Mouse (Mus musculus): ENCODE measurements around the gene Hdac4. TPM values are rescaled to one million over a fixed set of nuclear protein-coding genes. Genes with fewer than 3 reads are reported as not detected.

Gene Hdac4
- polyA plus RNA-seq, 1 experiment from 2014 or later, result 10.5 TPM

DNA sequence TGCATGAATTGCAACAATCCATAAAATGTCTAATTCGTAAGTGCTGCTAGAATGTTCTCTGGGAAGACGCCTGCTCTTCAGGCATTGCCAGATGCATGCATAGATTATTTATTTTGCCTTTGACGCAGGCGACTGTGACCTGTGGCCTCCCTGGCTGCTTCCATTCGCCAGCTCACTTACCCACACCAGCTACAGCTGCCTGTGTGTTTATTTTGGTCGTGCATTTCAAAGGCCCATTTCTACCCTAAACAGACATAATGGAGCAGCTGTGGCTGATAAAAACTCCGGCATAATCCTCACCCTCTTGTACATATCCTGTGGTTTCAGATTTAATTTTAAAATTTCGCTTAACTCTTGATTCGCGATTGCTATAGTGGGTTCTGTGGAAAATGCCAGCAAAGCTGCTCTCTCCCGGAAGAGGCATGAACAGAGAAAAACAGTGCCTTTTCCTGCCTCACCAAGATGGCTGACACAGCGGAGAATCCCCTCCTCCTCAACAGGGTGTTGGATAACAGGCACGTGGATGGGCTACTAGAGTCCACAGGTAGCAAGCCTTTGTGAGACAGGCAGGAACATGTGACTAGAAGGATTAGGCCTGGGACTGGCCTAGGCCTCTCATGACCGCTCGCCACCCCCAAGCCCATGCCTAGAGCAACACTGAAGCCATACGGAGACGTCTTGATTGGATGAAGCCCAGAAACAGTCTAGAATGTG, 7.3 kb upstream of the Hdac4 start:
- H3K4me3 ChIP-seq, result no peak overlapping the region
- no peak overlapping the region for H3K27ac ChIP-seq
- no peak overlapping the region for H3K4me2 ChIP-seq
- no peaks in the 10 kb centered on the region for H3K36me3 ChIP-seq
- 77% methylated on average over 17 of the region's 17 CpGs for WGBS
- H3K27me3 ChIP-seq, result no peaks in the 10 kb centered on the region
- ATAC-seq (replicated peaks; ENCODE audit: insufficient number of reproducible peaks, insufficient read depth, low FRiP score, low read depth), result no peak
- no peaks in the 10 kb centered on the region for H3K4me1 ChIP-seq (replicated peaks)
- H3K9me3 ChIP-seq (replicated peaks), result no peaks in the 10 kb centered on the region
- H3K9ac ChIP-seq, result no peak overlapping the region

DNA sequence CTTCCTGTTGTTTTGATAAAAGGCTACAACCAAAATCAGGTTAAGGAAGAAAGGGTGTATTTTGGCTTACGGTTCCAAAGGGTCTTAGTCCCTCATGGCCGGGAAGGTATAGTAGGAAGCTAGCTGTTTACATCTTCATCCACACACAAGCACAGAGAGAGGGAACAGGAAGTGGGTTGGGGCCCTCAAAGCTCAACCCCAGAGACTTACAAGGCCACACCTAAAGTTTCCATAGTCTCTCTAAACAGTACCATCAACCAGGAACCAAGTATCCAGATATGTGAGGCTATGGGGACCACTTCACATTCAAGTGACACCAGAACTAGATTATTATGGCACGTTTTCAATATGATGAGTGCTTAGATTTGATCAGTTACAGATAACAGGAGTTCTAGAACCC, 5.0 kb downstream of the Hdac4 start:
- H3K9ac ChIP-seq, result no peak overlapping the region
- H3K27me3 ChIP-seq, result no peaks in the 10 kb centered on the region
- H3K9me3 ChIP-seq (replicated peaks), result no peaks in the 10 kb centered on the region
- WGBS, result 75% methylated on average over 3 of the region's 3 CpGs
- H3K4me1 ChIP-seq (replicated peaks), result no peaks in the 10 kb centered on the region
- no peak overlapping the region for H3K27ac ChIP-seq
- ATAC-seq (replicated peaks; ENCODE audit: insufficient number of reproducible peaks, insufficient read depth, low FRiP score, low read depth), result no peak
- no peaks in the 10 kb centered on the region for H3K36me3 ChIP-seq
- no peak overlapping the region for H3K4me3 ChIP-seq
- no peak overlapping the region for H3K4me2 ChIP-seq

DNA sequence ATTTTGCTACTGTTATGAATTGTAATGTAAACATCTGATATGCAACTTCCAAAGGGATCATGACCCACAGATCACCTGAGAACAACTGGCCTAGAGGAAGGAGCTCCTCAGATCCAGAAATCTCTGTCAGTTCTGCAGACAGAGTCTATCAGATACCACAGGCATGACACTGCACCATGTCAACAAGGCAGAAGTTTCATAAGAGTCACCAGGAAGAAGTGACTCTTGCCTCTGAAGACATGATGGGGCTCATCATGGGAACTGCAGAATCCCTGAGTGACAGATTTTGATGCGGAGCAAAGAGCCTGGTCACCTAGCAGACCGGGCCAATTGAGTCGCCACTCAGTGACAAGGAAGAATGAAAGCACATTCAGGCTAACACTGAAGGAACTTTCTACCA, 8.4 kb downstream of the Hdac4 start:
- 82% methylated on average over 3 of the region's 3 CpGs for WGBS
- no peak for ATAC-seq (replicated peaks; ENCODE audit: insufficient number of reproducible peaks, insufficient read depth, low FRiP score, low read depth)
- no peaks in the 10 kb centered on the region for H3K36me3 ChIP-seq
- H3K27ac ChIP-seq, result no peak overlapping the region
- no peaks in the 10 kb centered on the region for H3K4me1 ChIP-seq (replicated peaks)
- H3K9ac ChIP-seq, result no peak overlapping the region
- H3K4me2 ChIP-seq, result no peak overlapping the region
- no peaks in the 10 kb centered on the region for H3K9me3 ChIP-seq (replicated peaks)
- no peak overlapping the region for H3K4me3 ChIP-seq
- no peaks in the 10 kb centered on the region for H3K27me3 ChIP-seq

DNA sequence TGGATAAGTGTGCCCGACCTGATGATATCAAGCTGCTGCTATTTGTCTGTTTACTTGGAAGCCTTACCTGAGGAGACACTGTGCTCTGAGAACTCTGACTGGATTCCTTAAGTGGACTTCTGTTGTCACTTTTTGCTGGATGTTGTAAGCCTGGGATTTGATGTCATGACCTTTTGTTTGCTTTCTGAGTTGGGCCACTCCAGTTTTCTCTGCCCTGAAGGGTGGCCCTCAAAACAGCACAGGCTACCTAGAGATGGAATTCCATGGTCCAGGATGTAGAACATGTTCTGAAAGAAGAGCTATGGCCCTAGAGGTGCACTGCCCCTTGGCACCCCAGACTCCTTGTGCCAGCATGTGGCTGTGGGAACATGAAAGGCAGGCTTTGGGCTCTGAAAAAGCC, 10.9 kb downstream of the Hdac4 start:
- 65% methylated on average over 1 of the region's 1 CpGs for WGBS
- ATAC-seq (replicated peaks; ENCODE audit: insufficient number of reproducible peaks, insufficient read depth, low FRiP score, low read depth), result no peak
- no peaks in the 10 kb centered on the region for H3K9me3 ChIP-seq (replicated peaks)
- H3K36me3 ChIP-seq, result no peaks in the 10 kb centered on the region
- H3K4me1 ChIP-seq (replicated peaks), result peaks cover 5% of the 10 kb centered on the region; the same call in 1 of the 2 replicates
- H3K4me3 ChIP-seq, result no peak overlapping the region
- no peaks in the 10 kb centered on the region for H3K27me3 ChIP-seq
- H3K9ac ChIP-seq, result no peak overlapping the region
- H3K4me2 ChIP-seq, result no peak overlapping the region
- no peak overlapping the region for H3K27ac ChIP-seq

DNA sequence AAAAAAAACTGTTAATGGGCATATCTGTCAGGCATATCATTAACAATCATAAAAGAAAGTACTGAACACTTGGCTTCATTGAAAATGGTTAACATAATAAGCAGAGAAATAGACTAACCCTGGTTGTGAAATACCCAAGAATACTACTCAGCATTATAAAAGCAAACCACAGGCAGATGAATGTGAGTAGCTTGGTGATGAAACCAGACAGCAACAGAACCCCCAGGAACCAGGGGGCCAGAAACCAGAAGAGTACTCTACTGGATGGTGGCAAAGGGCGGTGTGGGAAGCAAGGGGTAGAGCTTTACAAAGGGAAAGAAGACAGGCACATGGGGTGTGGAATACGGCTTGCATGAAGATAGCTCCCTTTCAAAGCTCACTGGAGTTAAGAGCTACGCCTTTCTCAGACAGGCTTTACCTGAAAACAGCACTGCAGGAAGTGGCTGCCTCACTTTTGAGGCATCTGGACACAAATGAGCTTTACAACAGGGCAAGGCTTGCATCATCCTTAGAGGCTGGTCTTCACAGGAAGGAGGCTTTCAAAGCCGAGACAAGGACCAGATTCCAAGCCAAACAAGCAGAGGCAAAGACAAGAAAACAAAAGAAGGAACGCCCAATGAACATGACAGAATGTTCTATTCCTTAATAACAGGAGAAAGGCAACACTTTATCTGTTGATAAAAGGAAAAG, 12.3 kb downstream of the Hdac4 start:
- H3K9ac ChIP-seq, result no peak overlapping the region
- WGBS, result 63% methylated on average over 5 of the region's 5 CpGs
- H3K27ac ChIP-seq, result no peak overlapping the region
- no peaks in the 10 kb centered on the region for H3K27me3 ChIP-seq
- no peak for ATAC-seq (replicated peaks; ENCODE audit: insufficient number of reproducible peaks, insufficient read depth, low FRiP score, low read depth)
- H3K4me3 ChIP-seq, result no peak overlapping the region
- peaks cover 15% of the 10 kb centered on the region for H3K4me1 ChIP-seq (replicated peaks)
- H3K9me3 ChIP-seq (replicated peaks), result no peaks in the 10 kb centered on the region
- no peak overlapping the region for H3K4me2 ChIP-seq
- H3K36me3 ChIP-seq, result no peaks in the 10 kb centered on the region

DNA sequence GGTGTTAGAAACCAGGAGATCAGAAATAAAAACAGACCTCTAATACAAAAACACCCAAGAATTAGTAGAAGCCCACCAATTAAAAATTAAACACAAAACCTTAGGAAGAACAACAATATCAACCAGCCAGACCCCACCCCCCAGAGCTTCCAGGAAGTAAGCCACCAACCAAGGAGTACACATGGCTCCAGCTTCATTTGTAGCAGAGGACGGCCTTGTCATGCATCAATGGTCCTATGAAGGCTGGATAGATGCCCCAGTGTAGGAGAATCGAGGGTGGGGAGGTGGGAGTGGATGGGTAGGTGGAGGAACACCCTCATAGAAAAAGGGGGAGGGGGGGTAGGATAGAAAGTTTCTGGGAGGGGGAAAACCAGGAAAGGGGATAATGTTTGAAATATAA, 13.5 kb downstream of the Hdac4 start:
- ATAC-seq (replicated peaks; ENCODE audit: insufficient number of reproducible peaks, insufficient read depth, low FRiP score, low read depth), result no peak
- Histone ChIP-seq H3K27me3 (no peaks in the 10 kb centered on the region), H3K4me1 (replicated peaks) (peaks cover 27% of the 10 kb centered on the region), H3K27ac (no peak overlapping the region), H3K9me3 (replicated peaks) (no peaks in the 10 kb centered on the region), H3K4me2 (no peak overlapping the region), H3K36me3 (no peaks in the 10 kb centered on the region), H3K9ac (no peak overlapping the region), H3K4me3 (no peak overlapping the region)
- 67% methylated on average over 2 of the region's 2 CpGs for WGBS

DNA sequence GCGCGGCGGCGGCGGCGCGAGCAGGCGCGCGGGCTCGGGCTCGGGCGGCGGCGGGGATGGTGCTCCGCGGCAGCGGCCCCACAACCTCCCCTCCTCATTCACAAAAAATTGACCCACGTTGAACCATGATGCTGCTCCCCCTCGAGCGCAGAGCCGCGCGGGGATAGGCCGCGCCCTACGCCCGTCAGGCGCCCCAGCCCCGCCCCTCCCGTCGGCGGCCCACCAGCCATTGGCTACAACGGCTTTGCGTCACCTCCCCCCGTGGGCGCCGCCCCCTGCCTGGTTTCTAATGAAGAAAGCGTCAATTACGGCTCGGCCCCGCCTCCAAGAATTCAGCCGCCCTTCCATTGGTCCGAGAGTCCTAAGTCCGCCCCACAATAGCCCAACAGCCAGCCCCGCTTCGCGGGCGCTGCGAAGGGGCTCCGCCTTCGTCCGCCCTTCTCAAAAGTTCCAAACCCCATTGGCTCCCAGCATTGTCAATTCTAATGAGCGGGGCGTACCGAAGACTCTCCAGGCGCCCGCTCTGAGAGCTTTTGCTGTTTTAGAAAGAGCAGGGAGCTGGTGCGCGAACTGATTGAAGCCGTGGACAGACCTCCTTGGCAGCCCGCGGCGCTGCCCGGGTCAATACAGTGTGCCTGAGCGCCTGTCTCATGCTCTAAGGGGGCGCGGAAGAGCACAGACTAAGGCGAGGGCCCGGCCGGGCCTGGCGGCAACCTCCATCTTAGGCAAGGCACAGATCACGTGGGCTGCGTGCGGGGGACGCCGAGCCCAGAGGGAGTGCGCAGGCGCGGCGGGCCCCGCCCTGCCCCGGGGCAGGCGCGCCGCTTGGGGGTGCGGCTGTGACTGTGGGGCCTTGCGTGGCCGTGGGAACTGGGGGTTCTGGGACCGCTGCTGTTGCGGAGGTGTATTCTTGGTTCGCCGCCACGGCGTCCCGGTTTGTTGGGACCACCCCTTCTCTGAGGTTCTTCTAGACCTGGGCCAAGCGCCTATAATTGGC, 15.1 kb downstream of the Hdac4 start:
- no peaks in the 10 kb centered on the region for H3K27me3 ChIP-seq
- H3K4me1 ChIP-seq (replicated peaks), result peaks cover 32% of the 10 kb centered on the region
- peak overlapping the region; percentile 99 for H3K27ac ChIP-seq
- peak; percentile 96 for ATAC-seq (replicated peaks; ENCODE audit: insufficient number of reproducible peaks, insufficient read depth, low FRiP score, low read depth)
- H3K36me3 ChIP-seq, result no peaks in the 10 kb centered on the region
- H3K9me3 ChIP-seq (replicated peaks), result no peaks in the 10 kb centered on the region
- H3K4me2 ChIP-seq, result peak overlapping the region; percentile 68
- peak overlapping the region; percentile 89 for H3K9ac ChIP-seq
- peak overlapping the region; percentile 85 for H3K4me3 ChIP-seq
- under 1% methylated on average over 86 of the region's 97 CpGs for WGBS

DNA sequence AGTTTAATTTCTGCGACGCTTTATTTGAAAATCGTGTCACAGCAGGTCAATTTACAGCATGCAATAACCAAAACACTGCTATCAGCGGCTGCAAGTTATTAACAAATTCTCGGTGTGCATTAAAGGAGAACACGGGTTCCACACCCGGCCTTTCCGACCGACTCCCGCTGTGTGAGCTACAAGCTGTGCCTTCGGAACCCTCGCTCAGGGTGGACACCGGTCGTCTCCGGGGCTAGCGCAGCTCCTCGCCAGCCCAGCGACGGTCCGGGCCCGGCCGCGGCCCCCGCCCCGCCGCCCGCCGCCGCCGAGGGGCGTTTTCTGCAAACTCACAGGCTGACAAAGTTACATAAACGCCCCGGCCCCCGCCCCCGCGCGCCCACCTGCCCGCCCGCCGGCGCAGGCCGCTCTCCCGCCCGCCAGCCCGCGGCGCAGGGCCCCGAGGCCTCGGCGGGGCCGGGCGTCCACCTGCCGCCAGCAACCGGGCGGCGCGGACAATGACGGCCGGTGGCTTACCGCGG, 16.0 kb downstream of the Hdac4 start:
- under 1% methylated on average over 54 of the region's 61 CpGs for WGBS
- Histone ChIP-seq H3K4me1 (replicated peaks) (peaks cover 37% of the 10 kb centered on the region), H3K9me3 (replicated peaks) (no peaks in the 10 kb centered on the region), H3K27ac (peak overlapping the region; percentile 92), H3K4me2 (peak overlapping the region; percentile 67), H3K36me3 (no peaks in the 10 kb centered on the region), H3K27me3 (no peaks in the 10 kb centered on the region), H3K4me3 (peak overlapping the region; percentile 85), H3K9ac (peak overlapping the region; percentile 89)
- ATAC-seq (replicated peaks; ENCODE audit: insufficient number of reproducible peaks, insufficient read depth, low FRiP score, low read depth), result peak; percentile 0

DNA sequence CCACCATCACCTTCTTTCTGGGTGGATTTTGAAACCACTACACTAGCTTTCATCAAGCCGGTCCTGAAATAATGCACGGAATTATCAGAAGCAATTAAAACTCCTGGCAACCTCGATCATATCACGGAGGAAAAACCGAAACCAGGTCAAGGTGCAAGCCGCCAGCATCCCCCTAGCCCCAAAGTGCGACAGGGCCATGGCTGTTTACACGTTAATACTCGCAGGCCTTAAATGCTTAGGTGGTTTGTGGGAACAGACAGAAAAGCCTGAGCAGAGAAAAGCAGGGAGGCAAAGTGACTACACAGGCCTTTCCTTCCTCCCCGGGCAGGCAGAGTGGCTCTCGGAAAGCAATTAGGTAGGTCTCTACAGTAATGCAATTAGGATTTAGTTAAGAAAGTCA, 16.4 kb downstream of the Hdac4 start:
- WGBS, result 6% methylated on average over 11 of the region's 11 CpGs
- peak overlapping the region; percentile 92 for H3K27ac ChIP-seq
- ATAC-seq (replicated peaks; ENCODE audit: insufficient number of reproducible peaks, insufficient read depth, low FRiP score, low read depth), result no peak

DNA sequence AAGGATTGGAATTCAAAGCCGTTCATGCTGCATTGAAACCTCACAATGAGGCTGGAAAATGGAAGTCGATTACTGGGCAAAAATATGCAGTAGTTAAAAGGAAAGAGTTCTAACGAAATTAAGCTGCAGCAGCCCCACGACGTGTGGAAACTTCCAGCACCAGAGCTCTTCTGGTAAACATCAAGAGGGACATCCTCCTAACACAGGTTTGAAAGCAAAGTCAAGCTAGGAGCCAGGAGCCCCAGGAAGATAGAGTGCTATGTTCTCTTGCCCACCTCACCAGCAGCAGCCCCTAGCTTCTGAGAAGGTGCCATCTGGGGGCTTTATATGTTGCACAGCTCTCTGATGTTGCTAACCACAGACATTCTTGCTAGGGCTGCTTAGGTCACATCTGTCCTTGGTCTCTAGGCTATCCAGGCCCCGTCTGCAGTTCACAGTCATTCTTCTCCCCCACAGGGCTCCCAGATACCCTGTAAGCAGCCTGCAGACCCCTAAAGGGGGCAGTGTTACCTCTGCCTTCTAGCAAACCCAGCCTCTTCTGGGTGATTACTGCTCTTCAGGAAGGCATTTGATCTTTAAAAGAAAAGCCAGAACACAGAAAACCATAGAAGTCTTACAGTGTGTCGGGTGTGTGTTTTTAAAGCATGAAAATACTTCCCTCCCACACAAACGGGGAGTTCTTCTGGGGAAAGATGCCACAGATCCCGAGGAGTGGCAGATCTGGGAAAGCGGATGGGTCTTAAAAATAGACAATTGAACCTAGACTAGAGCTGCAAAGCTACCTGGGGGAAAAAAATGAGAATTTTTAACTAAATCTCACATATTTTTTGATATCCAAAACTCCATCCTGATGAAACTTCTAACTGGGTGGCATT, 17.2 kb downstream of the Hdac4 start:
- Histone ChIP-seq H3K4me2 (peak overlapping the region; percentile 67), H3K36me3 (no peaks in the 10 kb centered on the region), H3K9me3 (replicated peaks) (no peaks in the 10 kb centered on the region), H3K9ac (peak overlapping the region; percentile 11; the same call in 1 of the 2 replicates), H3K27ac (peak overlapping the region; percentile 10), H3K27me3 (no peaks in the 10 kb centered on the region), H3K4me3 (peak overlapping the region; percentile 85), H3K4me1 (replicated peaks) (peaks cover 41% of the 10 kb centered on the region)
- ATAC-seq (replicated peaks; ENCODE audit: insufficient number of reproducible peaks, insufficient read depth, low FRiP score, low read depth), result no peak
- 40% methylated on average over 10 of the region's 10 CpGs for WGBS

More for the DNA sequence above, 16.4 kb downstream of the Hdac4 start:
- Histone ChIP-seq H3K9me3 (replicated peaks) (no peaks in the 10 kb centered on the region), H3K36me3 (no peaks in the 10 kb centered on the region), H3K27me3 (no peaks in the 10 kb centered on the region), H3K4me2 (peak overlapping the region; percentile 67), H3K4me1 (replicated peaks) (peaks cover 37% of the 10 kb centered on the region), H3K4me3 (peak overlapping the region; percentile 85), H3K9ac (peak overlapping the region; percentile 89)

Measured in heart, embryonic 15.5 days (tissue).